Mouse (Mus musculus) layer of hippocampus, postnatal 25 days (tissue): ENCODE measurements around the gene Gpr155. TPM values are rescaled to one million over a fixed set of nuclear protein-coding genes. Genes with fewer than 3 reads are reported as not detected.

Source experiments
- DNase-seq, 2 experiments: peaks; one replicate each; pipeline ENCODE4 v3.0.0; 2022; ENCODE audit warnings: mixed read lengths in 2 of 2, low spot score in 1 of 2; ENCODE audit errors: extremely low spot score in 1 of 2
- total RNA-seq, 2 experiments: library from RNA; stranded (reverse); gene quantifications; 2 replicates each; pipeline ENCODE4 v1.2.3; 2021

The Gpr155 gene
- total RNA-seq, 2 experiments from 2014 or later = 54.9 to 62.0 TPM

DNA sequence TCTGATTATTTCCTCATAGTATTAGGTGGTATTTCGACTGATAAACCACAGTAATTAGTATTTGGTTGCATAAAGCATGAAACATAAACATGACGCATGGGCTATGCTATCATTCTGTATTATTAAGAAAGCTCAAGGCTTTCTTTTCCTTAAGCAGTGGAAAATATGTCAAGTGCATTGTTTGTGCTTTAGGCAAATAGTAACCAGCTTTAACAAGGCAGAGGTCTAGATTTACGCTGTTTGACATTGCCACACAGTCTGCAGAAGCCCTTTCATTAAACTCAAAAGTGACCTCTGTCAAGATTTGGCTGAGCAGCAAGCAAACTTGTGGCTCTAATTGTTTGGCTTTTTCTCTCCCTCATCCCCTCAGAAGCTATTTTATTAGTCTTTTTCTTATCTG is 50.4 kb downstream of the Gpr155 start:
- no peak for DNase-seq

DNA sequence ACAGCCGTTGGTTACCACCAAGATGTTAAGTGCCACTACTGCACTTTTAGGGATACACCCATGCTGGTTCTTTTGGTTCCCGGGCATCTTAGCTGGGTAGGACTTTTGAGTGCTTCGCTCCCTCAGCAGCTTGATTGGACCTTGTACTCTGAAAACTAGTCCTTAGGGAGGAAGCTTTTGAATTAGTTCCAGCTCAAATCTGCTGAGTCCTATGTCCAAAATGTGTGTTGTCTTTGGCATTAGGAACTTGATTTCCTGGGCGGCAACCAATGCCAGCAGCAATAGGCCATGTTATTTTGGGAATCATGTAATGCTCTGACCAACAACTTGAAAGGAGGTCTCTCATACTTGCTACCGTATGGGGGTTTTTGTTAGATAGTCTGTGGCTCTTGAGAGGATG is 60.5 kb downstream of the Gpr155 start:
- DNase-seq = no peak

GRCm38 (mm10) chr2:73322991-73323390 is 63.4 kb downstream of the Gpr155 start:
- no peak for DNase-seq

DNA sequence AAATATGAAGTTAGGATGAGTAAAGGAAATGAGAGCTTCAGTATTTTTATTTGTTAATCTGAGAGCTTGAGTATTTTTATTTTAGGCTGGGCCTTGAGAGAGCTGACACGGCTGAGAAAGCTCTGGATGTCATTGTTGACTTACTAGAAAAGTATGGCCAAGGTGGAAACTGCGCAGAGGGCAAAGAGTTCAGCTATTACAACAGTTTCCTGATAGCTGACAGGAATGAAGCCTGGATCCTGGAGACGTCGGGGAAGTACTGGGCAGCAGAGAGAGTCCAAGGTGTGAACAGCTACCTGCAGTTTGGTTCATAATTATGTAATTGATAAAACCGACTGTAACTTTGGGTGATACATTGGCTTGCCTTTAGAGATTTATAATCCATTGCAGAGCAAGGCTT is 67.2 kb downstream of the Gpr155 start:
- no peak for DNase-seq

DNA sequence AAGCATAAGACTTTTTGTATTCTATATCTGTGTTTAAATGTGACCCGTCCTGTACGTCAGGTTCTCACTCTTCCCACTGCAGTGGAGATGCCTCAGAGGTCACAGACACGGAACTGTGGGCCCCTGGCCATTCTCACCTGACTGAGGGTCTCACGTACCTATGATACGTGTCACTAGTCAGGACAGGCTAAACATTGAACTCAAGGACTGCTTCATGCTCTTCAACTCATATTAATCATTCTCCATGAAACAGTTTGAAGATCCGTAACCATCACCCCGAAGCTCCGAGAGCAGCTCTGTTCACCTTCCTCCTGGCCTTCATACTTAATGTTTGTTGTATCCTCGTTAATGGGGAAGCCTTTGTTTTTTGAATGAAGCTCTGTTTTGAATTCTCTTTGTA is 68.9 kb downstream of the Gpr155 start:
- no peak for DNase-seq

GRCm38 (mm10) chr2:73314311-73314710 is 72.1 kb downstream of the Gpr155 start:
- DNase-seq = no peak

- peak; percentile 21 to 25 for DNase-seq
Measured at GRCm38 (mm10) chr2:73313117-73313501, 73.3 kb downstream of the Gpr155 start.

- peak; percentile 79 to 86 for DNase-seq
Measured at GRCm38 (mm10) chr2:73312152-73313116, 73.9 kb downstream of the Gpr155 start, which contains the start of the genes Scrn3 and Cir1. Gene Scrn3, plus strand, starts transcription at chr2:73312601. Gene Cir1, minus strand, starts transcription at chr2:73312701.

GRCm38 (mm10) chr2:73306006-73306405 is 80.4 kb downstream of the Gpr155 start:
- DNase-seq = no peak

GRCm38 (mm10) chr2:73304506-73304905 is 81.9 kb downstream of the Gpr155 start:
- no peak for DNase-seq

DNA sequence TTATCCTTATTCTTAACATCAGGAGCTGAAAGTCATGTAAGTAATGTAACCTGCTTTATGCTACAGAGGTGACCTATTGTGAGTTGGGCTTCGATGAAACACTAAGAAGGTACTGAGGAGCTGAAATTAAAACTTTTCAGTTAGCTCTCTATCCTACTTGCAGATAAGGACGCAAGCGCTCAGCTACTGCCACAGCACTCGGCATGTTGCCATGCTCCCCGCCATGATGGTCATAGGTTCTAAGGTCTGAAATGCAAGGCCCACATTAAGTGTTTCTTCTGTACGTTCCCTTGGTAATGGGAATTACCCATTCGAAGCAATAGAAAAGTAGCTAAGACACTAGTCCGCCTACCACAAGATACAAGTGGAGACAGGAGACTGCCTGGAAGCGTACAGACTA is 83.7 kb downstream of the Gpr155 start:
- DNase-seq = no peak

GRCm38 (mm10) chr2:73301979-73302378 is 84.4 kb downstream of the Gpr155 start:
- no peak for DNase-seq

DNA sequence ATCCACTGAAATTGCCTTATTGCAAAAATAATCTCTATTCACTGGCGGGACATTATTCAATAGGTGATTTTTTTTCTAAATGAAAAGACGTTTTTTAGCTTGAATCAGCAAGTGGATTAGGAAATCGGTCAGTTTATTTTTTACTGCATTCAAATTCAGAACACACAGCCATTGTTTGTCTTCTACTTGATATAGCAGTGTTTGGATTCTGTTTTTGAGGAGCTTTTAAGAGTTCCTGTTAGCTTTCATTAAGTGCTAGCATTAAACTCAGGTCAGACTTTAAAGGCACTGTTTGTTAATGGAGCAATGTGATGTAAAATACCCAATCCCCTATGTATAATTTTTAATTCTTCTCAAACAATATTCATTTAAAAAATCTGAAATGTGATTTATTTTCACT is 87.5 kb downstream of the Gpr155 start:
- DNase-seq = no peak

- no peak for DNase-seq
Measured at GRCm38 (mm10) chr2:73298154-73298553, 88.2 kb downstream of the Gpr155 start.

GRCm38 (mm10) chr2:73295023-73295422 is 91.3 kb downstream of the Gpr155 start:
- DNase-seq = no peak

Other genes with a start within 250 kb of the Gpr155 start
- gene Ola1, start 167.6 kb downstream of the Gpr155 start, total RNA-seq = 100 to 1,000 TPM; 116 to 117 TPM
- gene Sp9, start 114.6 kb downstream of the Gpr155 start, total RNA-seq = 1 to 10 TPM; 2.9 to 3.6 TPM
- 10 to 100 TPM; 17.3 to 27.5 TPM for gene Scrn3, start 74.0 kb downstream of the Gpr155 start, total RNA-seq
- 10 to 100 TPM; 27.0 to 29.3 TPM for gene Cir1, start 73.9 kb downstream of the Gpr155 start, total RNA-seq
- gene Wipf1, start 143.2 kb upstream of the Gpr155 start, total RNA-seq = 10 to 100 TPM in 1 of 2 experiments, 1 to 10 TPM in 1; 9.8 to 10.4 TPM
- gene Chrna1, start 193.8 kb upstream of the Gpr155 start, total RNA-seq = under 1 TPM; 0.35 to 0.57 TPM